In the genomic region with DNA sequence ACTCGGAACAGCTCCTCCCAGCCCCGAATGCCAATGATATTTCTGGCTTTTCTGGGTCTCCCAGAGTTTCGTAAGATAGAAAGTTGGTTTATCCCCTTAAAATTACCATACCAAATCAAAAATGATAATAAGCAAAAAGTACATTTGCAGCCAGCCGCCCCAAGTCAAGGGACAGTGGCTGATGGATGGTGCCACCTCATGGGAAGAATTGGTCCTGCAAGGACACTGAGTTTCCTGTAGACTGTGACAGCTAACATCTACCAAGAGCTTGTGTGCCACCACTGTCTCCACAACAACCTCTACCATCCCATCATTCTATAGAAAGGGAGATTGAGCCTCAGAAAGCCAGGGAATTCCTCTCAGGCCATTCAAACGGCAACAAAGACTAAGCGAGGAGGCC, we compare ENCODE assay signal across 8 mouse cellular contexts. TPM values are rescaled to one million over a fixed set of nuclear protein-coding genes. Genes with fewer than 3 reads are reported as not detected.
DNase-seq lines count a peak whose midpoint lies in the region; ATAC-seq and TF ChIP-seq lines count a peak whose summit lies in the region.
"Had no signal": no experiment of that assay in that cellular context is flagged by ENCODE, and none has a peak within 500 bp of the region (broad histone marks: within the 10 kb centered on the region; RNA-seq: fewer than 3 reads in every experiment).

No protein-coding gene starts in this region.

- no peak overlapping the region for H3K9ac ChIP-seq in intestine, postnatal 0 days (ENCODE audit: low read depth, low read length)
- H3K9ac ChIP-seq in intestine, embryonic 15.5 days = no peak overlapping the region
- H3K9ac ChIP-seq: midbrain, embryonic 12.5 days had no signal

- TF ChIP-seq POLR2A in brain, embryonic 14.5 days (IDR thresholded peaks at IDR 0.05; ENCODE audit: borderline replicate concordance, extremely low read depth, insufficient read depth, insufficient read length, poor library complexity, severe bottlenecking) = no peak

- no peak overlapping the region for H3K27ac ChIP-seq in intestine, postnatal 0 days (ENCODE audit: low read depth, low read length)
- no peak overlapping the region for H3K27ac ChIP-seq in intestine, embryonic 15.5 days
- H3K27ac ChIP-seq: midbrain, embryonic 12.5 days had no signal

- no peaks in the 10 kb centered on the region for H3K36me3 ChIP-seq in intestine, postnatal 0 days (ENCODE audit: control insufficient read depth, insufficient read depth)
- no peaks in the 10 kb centered on the region for H3K36me3 ChIP-seq in intestine, embryonic 15.5 days
- H3K36me3 ChIP-seq in E14TG2a.4 (ENCODE audit: insufficient read depth, low read length) = no peaks in the 10 kb centered on the region
- H3K36me3 ChIP-seq: midbrain, embryonic 12.5 days had no signal

- no peak overlapping the region for H3K4me3 ChIP-seq in intestine, postnatal 0 days (ENCODE audit: low read depth, low read length)
- H3K4me3 ChIP-seq in intestine, embryonic 15.5 days (replicated peaks) = no peak overlapping the region
- no peak overlapping the region for H3K4me3 ChIP-seq in E14TG2a.4 (replicated peaks; ENCODE audit: low read length)
- H3K4me3 ChIP-seq: midbrain, embryonic 12.5 days had no signal

- no peak for ATAC-seq in intestine, postnatal 0 days
- no peak for ATAC-seq in intestine, embryonic 15.5 days
- ATAC-seq in erythroblast, adult 5-6 weeks (replicated peaks; ENCODE audit: low FRiP score, poor library complexity, severe bottlenecking) = no peak

- H3K9me3 ChIP-seq in intestine, postnatal 0 days (ENCODE audit: control insufficient read depth) = no peaks in the 10 kb centered on the region
- H3K9me3 ChIP-seq in intestine, embryonic 15.5 days = no peaks in the 10 kb centered on the region
- no peaks in the 10 kb centered on the region for H3K9me3 ChIP-seq in E14TG2a.4 (ENCODE audit: low read length)
- H3K9me3 ChIP-seq: midbrain, embryonic 12.5 days had no signal

- peak; percentile 85 for TF ChIP-seq CTCF in intestine, postnatal 0 days (IDR thresholded peaks at IDR 0.05; ENCODE audit: low read depth)
- peak; percentile 28; the same call in 1 of the 2 replicates for TF ChIP-seq CTCF in E14TG2a.4 (conservative IDR thresholded peaks at IDR 0.05; ENCODE audit: low read length)
- peak; percentile 62 for TF ChIP-seq CTCF in brain, embryonic 14.5 days (IDR thresholded peaks at IDR 0.05; ENCODE audit: borderline replicate concordance, extremely low read depth, insufficient read depth, insufficient read length)

- peak; percentile 36 for DNase-seq in brain, embryonic 14.5 days (ENCODE audit: low read depth)
- peak; percentile 81 for DNase-seq in kidney, adult 9 months
- DNase-seq in lung, postnatal 14 days = peak; percentile 73

- H3K4me1 ChIP-seq in intestine, postnatal 0 days (replicated peaks; ENCODE audit: control insufficient read depth, insufficient read depth, low read length) = no peaks in the 10 kb centered on the region
- peaks cover 6% of the 10 kb centered on the region for H3K4me1 ChIP-seq in intestine, embryonic 15.5 days (replicated peaks)
- peaks cover 34% of the 10 kb centered on the region for H3K4me1 ChIP-seq in E14TG2a.4 (replicated peaks; ENCODE audit: low read depth, low read length)

- 56% methylated on average over 6 of the region's 6 CpGs for WGBS in intestine, postnatal 0 days
- 60% methylated on average over 6 of the region's 6 CpGs for WGBS in intestine, embryonic 15.5 days

- no peak overlapping the region for H3K4me2 ChIP-seq in intestine, postnatal 0 days (replicated peaks; ENCODE audit: low read depth)
- no peak overlapping the region for H3K4me2 ChIP-seq in intestine, embryonic 15.5 days (replicated peaks)
- H3K4me2 ChIP-seq: midbrain, embryonic 12.5 days had no signal

- no peaks in the 10 kb centered on the region for H3K27me3 ChIP-seq in intestine, postnatal 0 days (replicated peaks; ENCODE audit: control insufficient read depth, insufficient read depth, low read length)
- H3K27me3 ChIP-seq in intestine, embryonic 15.5 days (replicated peaks) = no peaks in the 10 kb centered on the region
- H3K27me3 ChIP-seq in E14TG2a.4 (ENCODE audit: insufficient read depth, low read length) = peaks cover 20% of the 10 kb centered on the region

RNA-seq across cellular contexts. Expression of gene Tspan9, which starts 2.4 kb away (rescaled TPM):
- 49.8 and 55.5 TPM in 2 replicates for polyA plus RNA-seq in intestine, postnatal 0 days (2015; fragmentation: Nextera tagmentation; extraction: Ambion mirVana)
- polyA plus RNA-seq in intestine, embryonic 15.5 days (2015; fragmentation: Nextera tagmentation; extraction: Ambion mirVana) = 92.3 and 102 TPM in 2 replicates
- polyA plus RNA-seq in brain, embryonic 14.5 days (2012; rRNA removed) = 41.8 and 49.7 TPM in 2 replicates
- total RNA-seq in erythroblast, adult 5-6 weeks (2015; ENCODE audit: low replicate concordance) = 0.63 TPM in 1 of 2 replicates, not detected in the other
- total RNA-seq in erythroblast, adult 5-6 weeks (2017; ENCODE audit: low replicate concordance) = 0.26 and 0.56 TPM in 2 replicates

Comparison
In these comparisons a context has a peak if more than half of its experiments do, and no peak if none do; other contexts are left out.
1. CTCF ChIP-seq: peak in every context shown above with its lines; median percentile 85 in intestine, postnatal 0 days; 62 in brain, embryonic 14.5 days; 28 in E14TG2a.4.